Mouse (Mus musculus): ENCODE results near the gene Eid3. TPM values are rescaled to one million over a fixed set of nuclear protein-coding genes. Genes with fewer than 3 reads are reported as not detected.

Gene Eid3
- polyA plus RNA-seq (2015; fragmentation: Illumina TruSeq; extraction: RNeasy Lipid Tissue Mini Kit (QIAGEN cat#74804); ENCODE audit: low read depth, low replicate concordance): 0.59 TPM

GRCm38 (mm10) chr10:82866356-82866755 is at the start of gene Eid3:
TSS of gene Eid3 (plus strand) at chr10:82866626.

GRCm38 (mm10) chr10:82833926-82834325 is 32.5 kb upstream of the Eid3 start, which contains the start of gene Txnrd1:
TSS of gene Txnrd1 (plus strand) at chr10:82833951.

Other genes with a start within 250 kb of the Eid3 start
- gene 1190007I07Rik, start 243.4 kb upstream of the Eid3 start, polyA plus RNA-seq (2015; fragmentation: Illumina TruSeq; extraction: RNeasy Lipid Tissue Mini Kit (QIAGEN cat#74804); ENCODE audit: low read depth, low replicate concordance): 26.6 TPM
- 43.4 TPM for gene Tdg, start 236.8 kb upstream of the Eid3 start, polyA plus RNA-seq (2015; fragmentation: Illumina TruSeq; extraction: RNeasy Lipid Tissue Mini Kit (QIAGEN cat#74804); ENCODE audit: low read depth, low replicate concordance)
- 21.0 TPM for gene Glt8d2, start 176.0 kb upstream of the Eid3 start, polyA plus RNA-seq (2015; fragmentation: Illumina TruSeq; extraction: RNeasy Lipid Tissue Mini Kit (QIAGEN cat#74804); ENCODE audit: low read depth, low replicate concordance)
- 33.6 TPM for gene Hcfc2, start 170.5 kb upstream of the Eid3 start, polyA plus RNA-seq (2015; fragmentation: Illumina TruSeq; extraction: RNeasy Lipid Tissue Mini Kit (QIAGEN cat#74804); ENCODE audit: low read depth, low replicate concordance)
- gene Nfyb, start 102.5 kb upstream of the Eid3 start, polyA plus RNA-seq (2015; fragmentation: Illumina TruSeq; extraction: RNeasy Lipid Tissue Mini Kit (QIAGEN cat#74804); ENCODE audit: low read depth, low replicate concordance): 55.4 TPM
- 49.7 TPM for gene Txnrd1, start 32.7 kb upstream of the Eid3 start, polyA plus RNA-seq (2015; fragmentation: Illumina TruSeq; extraction: RNeasy Lipid Tissue Mini Kit (QIAGEN cat#74804); ENCODE audit: low read depth, low replicate concordance)
- 29.6 TPM for gene Chst11, start 118.9 kb downstream of the Eid3 start, polyA plus RNA-seq (2015; fragmentation: Illumina TruSeq; extraction: RNeasy Lipid Tissue Mini Kit (QIAGEN cat#74804); ENCODE audit: low read depth, low replicate concordance)

Data from brain, adult 10 weeks (tissue).